Mouse (Mus musculus): Measurements from ENCODE around the gene Sae1.

GRCm38 (mm10) chr7:16311453-16312004 is 76.1 kb downstream of the Sae1 start:
- TF ChIP-seq POLR2A (IDR thresholded peaks at IDR 0.05; ENCODE audit: borderline replicate concordance, extremely low read depth, insufficient read depth, insufficient read length, poor library complexity, severe bottlenecking) (no peak), CTCF (IDR thresholded peaks at IDR 0.05; ENCODE audit: borderline replicate concordance, extremely low read depth, insufficient read depth, insufficient read length) (no peak)

Measured in brain, embryonic 14.5 days (tissue).